Mouse (Mus musculus): Measurements from ENCODE around the gene Rnf220. TPM values are rescaled to one million over a fixed set of nuclear protein-coding genes. Genes with fewer than 3 reads are reported as not detected.
A peak's percentile ranks its signal among the peaks of the same experiment; 100 is the strongest.

Rnf220 gene
- polyA plus RNA-seq, 1 experiment from 2014 or later, result 115 TPM

DNA sequence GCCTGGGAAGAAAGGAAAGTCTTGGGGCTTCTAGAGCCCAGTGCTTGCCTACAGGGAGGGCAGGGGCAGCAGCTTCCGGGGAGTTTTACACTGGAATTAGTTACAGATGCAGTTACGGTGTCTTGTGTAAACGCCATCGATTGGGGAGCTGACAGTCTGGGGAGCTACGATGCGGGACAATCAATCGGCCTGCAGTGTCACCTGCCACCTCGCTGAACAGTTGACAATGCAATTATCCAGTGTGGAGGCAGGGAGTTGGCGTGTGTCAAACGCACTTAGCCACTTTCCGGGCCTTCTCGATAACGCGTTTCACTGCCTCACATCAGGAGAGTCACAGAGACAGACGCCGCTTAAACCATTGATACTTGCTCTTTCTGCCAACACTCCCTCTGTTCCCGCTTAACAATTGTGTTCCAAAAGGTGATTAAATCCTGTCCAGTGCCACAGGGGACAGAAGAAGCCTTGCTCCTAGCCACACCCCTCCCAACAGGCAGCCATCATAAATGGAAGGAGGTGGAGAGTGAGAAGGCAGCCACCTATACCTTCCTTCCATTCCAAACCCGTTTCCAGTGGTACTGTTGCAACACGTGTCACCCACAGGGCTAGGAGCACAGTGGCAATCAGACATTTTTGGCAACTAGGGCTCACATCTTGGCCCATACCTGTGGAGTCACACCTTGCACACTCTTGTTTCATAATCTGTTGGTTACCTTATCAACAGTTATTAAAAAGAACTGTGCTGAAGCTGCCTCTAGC lies 215.6 kb downstream of the Rnf220 start:
- H3K36me3 ChIP-seq (ENCODE audit: poor library complexity, severe bottlenecking), result peaks cover 100% of the 10 kb centered on the region

GRCm38 (mm10) chr4:117280397-117280930 lies 216.4 kb downstream of the Rnf220 start:
- Histone ChIP-seq H3K27ac (no peak overlapping the region), H3K4me2 (no peak overlapping the region), H3K36me3 (ENCODE audit: poor library complexity, severe bottlenecking) (peaks cover 100% of the 10 kb centered on the region), H3K4me1 (peaks cover 36% of the 10 kb centered on the region), H3K9me3 (replicated peaks) (no peaks in the 10 kb centered on the region), H3K9ac (no peak overlapping the region), H3K4me3 (no peak overlapping the region), H3K27me3 (no peaks in the 10 kb centered on the region)
- WGBS, result 92% methylated on average over 8 of the region's 8 CpGs
- no peak for ATAC-seq

More for the DNA sequence above, 215.6 kb downstream of the Rnf220 start:
- Histone ChIP-seq H3K27ac (no peak overlapping the region), H3K27me3 (no peaks in the 10 kb centered on the region), H3K9ac (no peak overlapping the region), H3K9me3 (replicated peaks) (no peaks in the 10 kb centered on the region), H3K4me1 (peaks cover 44% of the 10 kb centered on the region), H3K4me2 (no peak overlapping the region), H3K4me3 (no peak overlapping the region)
- ATAC-seq, result no peak
- WGBS, result 75% methylated on average over 19 of the region's 19 CpGs

GRCm38 (mm10) chr4:117279253-117279642 lies 217.6 kb downstream of the Rnf220 start:
- ATAC-seq, result no peak
- Histone ChIP-seq H3K27me3 (no peaks in the 10 kb centered on the region), H3K27ac (no peak overlapping the region), H3K9ac (no peak overlapping the region), H3K4me3 (no peak overlapping the region), H3K4me2 (no peak overlapping the region), H3K4me1 (peaks cover 24% of the 10 kb centered on the region), H3K36me3 (ENCODE audit: poor library complexity, severe bottlenecking) (peaks cover 100% of the 10 kb centered on the region), H3K9me3 (replicated peaks) (peaks cover 7% of the 10 kb centered on the region)
- 92% methylated on average over 2 of the region's 2 CpGs for WGBS

DNA sequence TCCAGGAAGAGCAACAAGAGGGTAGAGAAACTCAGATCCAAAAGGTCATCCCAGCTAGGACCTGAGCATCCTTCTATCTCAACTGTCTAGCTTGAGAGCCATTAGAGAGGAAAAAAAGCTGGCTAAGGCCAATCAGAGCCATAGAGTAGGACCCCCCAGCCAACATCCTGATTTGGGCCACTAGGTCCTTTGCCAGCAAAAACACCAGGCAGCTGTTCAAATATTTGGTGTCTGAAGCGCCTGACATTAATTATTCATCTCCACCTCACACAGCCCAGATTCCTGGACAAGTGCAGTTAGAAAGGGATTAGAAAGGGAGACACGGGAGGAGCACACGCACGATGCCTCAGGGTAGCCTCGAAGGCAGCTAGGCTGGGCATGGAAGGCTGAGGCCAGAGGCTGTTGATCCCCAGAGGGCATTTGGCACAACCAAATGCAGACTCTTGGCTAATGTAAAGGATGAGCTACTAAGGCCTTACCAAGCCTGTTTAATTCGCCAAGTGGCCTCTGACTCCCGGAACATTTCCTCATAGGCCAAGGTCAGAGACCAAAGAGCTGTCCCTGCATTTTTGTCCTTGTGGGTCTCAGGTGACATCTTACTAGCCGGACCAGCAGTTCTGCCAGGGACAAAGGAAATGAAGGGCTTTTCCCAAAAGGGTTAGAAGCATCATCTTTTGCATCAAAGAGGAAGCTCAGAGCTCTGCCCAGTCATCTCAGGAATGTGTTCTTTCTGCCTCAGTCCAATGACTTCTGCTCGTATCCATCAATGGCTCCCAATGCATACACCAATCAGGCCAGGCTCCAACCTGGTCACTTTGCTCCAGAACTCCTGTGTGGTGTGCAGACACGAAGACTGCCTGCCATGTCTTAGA lies 218.2 kb downstream of the Rnf220 start:
- WGBS, result 77% methylated on average over 10 of the region's 10 CpGs
- no peak for ATAC-seq
- Histone ChIP-seq H3K9ac (no peak overlapping the region), H3K4me1 (peaks cover 18% of the 10 kb centered on the region), H3K4me3 (no peak overlapping the region), H3K36me3 (ENCODE audit: poor library complexity, severe bottlenecking) (peaks cover 100% of the 10 kb centered on the region), H3K27me3 (no peaks in the 10 kb centered on the region), H3K4me2 (no peak overlapping the region), H3K27ac (no peak overlapping the region), H3K9me3 (replicated peaks) (peaks cover 10% of the 10 kb centered on the region)

DNA sequence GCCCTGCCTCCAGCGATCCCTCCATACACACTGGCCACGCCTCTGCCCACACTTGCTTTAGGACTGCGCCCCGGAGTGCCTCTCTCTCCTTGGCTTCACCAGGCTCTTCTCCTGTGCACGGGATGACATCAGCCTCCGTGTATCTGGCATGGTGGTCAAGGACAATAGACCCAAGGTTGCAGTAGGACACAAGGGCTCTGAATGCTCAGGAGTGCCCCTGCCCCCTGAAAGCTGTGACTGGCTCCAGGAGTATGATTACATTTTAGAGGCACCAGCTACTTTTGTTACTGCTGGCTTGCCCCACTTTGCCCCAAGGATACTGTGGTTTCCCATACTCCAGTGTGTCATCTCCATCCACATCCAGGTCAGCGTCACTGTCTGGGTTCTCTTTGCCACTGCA lies 219.2 kb downstream of the Rnf220 start:
- Histone ChIP-seq H3K27ac (no peak overlapping the region), H3K9me3 (replicated peaks) (peaks cover 10% of the 10 kb centered on the region), H3K9ac (no peak overlapping the region), H3K27me3 (no peaks in the 10 kb centered on the region), H3K4me1 (peaks cover 18% of the 10 kb centered on the region), H3K4me3 (no peak overlapping the region), H3K36me3 (ENCODE audit: poor library complexity, severe bottlenecking) (peaks cover 99% of the 10 kb centered on the region), H3K4me2 (no peak overlapping the region)
- ATAC-seq, result no peak
- 93% methylated on average over 7 of the region's 7 CpGs for WGBS

GRCm38 (mm10) chr4:117277021-117277420 lies 219.8 kb downstream of the Rnf220 start:
- 95% methylated on average over 13 of the region's 13 CpGs for WGBS
- no peak for ATAC-seq
- Histone ChIP-seq H3K4me1 (peaks cover 24% of the 10 kb centered on the region), H3K36me3 (ENCODE audit: poor library complexity, severe bottlenecking) (peaks cover 99% of the 10 kb centered on the region), H3K27me3 (no peaks in the 10 kb centered on the region), H3K9ac (no peak overlapping the region), H3K4me2 (no peak overlapping the region), H3K4me3 (no peak overlapping the region), H3K27ac (no peak overlapping the region), H3K9me3 (replicated peaks) (peaks cover 10% of the 10 kb centered on the region)

GRCm38 (mm10) chr4:117276281-117276711 lies 220.6 kb downstream of the Rnf220 start:
- Histone ChIP-seq H3K4me3 (no peak overlapping the region), H3K27me3 (no peaks in the 10 kb centered on the region), H3K27ac (no peak overlapping the region), H3K4me1 (peaks cover 22% of the 10 kb centered on the region), H3K4me2 (no peak overlapping the region), H3K36me3 (ENCODE audit: poor library complexity, severe bottlenecking) (peaks cover 99% of the 10 kb centered on the region), H3K9ac (no peak overlapping the region), H3K9me3 (replicated peaks) (peaks cover 10% of the 10 kb centered on the region)
- WGBS, result 95% methylated on average over 17 of the region's 17 CpGs
- ATAC-seq, result no peak

- H3K4me3 ChIP-seq, result no peak overlapping the region
- peaks cover 14% of the 10 kb centered on the region for H3K4me1 ChIP-seq
- H3K27me3 ChIP-seq, result no peaks in the 10 kb centered on the region
- H3K36me3 ChIP-seq (ENCODE audit: poor library complexity, severe bottlenecking), result peaks cover 86% of the 10 kb centered on the region
- no peak overlapping the region for H3K9ac ChIP-seq
- ATAC-seq, result no peak
- H3K9me3 ChIP-seq (replicated peaks), result peaks cover 10% of the 10 kb centered on the region
- H3K4me2 ChIP-seq, result no peak overlapping the region
- 88% methylated on average over 4 of the region's 4 CpGs for WGBS
- H3K27ac ChIP-seq, result no peak overlapping the region
Measured at GRCm38 (mm10) chr4:117274720-117275119, 222.1 kb downstream of the Rnf220 start.

DNA sequence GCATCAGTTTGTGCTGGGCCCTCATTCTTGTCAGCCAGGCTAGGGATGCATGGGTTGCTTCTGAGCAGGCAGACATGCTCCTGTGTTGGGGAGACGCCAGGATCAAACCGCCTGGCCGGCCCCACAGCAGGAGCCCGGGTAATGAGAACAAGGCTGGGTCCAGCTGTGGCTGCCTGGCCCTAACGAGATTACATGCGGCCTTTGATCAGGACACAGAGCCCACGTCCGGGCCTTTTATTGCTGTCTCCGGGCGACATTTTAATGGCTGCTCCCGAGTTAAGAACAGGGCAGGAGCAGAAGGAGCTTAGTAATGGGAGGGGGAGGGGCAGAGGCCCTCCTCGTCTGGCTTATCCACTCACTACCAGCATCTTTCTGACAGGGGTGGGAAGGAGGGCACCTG lies 224.4 kb downstream of the Rnf220 start:
- Histone ChIP-seq H3K27ac (peak overlapping the region; percentile 41), H3K4me3 (no peak overlapping the region), H3K4me2 (no peak overlapping the region), H3K9ac (peak overlapping the region; percentile 27; the same call in 1 of the 2 replicates), H3K4me1 (peaks cover 14% of the 10 kb centered on the region), H3K36me3 (ENCODE audit: poor library complexity, severe bottlenecking) (peaks cover 64% of the 10 kb centered on the region), H3K27me3 (no peaks in the 10 kb centered on the region), H3K9me3 (replicated peaks) (peaks cover 10% of the 10 kb centered on the region)
- 3% methylated on average over 12 of the region's 12 CpGs for WGBS
- peak; percentile 50; the same call in 1 of the 2 replicates for ATAC-seq

GRCm38 (mm10) chr4:117270278-117270677 lies 226.6 kb downstream of the Rnf220 start:
- H3K9me3 ChIP-seq (replicated peaks), result peaks cover 10% of the 10 kb centered on the region
- H3K9ac ChIP-seq, result no peak overlapping the region
- H3K4me3 ChIP-seq, result no peak overlapping the region
- H3K36me3 ChIP-seq (ENCODE audit: poor library complexity, severe bottlenecking), result peaks cover 42% of the 10 kb centered on the region
- no peak overlapping the region for H3K4me2 ChIP-seq
- no peak overlapping the region; the same call in 1 of the 2 replicates for H3K27ac ChIP-seq
- peak; percentile 57 for ATAC-seq
- H3K27me3 ChIP-seq, result no peaks in the 10 kb centered on the region
- H3K4me1 ChIP-seq, result peaks cover 14% of the 10 kb centered on the region
- WGBS, result 10% methylated on average over 6 of the region's 6 CpGs

- ATAC-seq, result no peak
- 90% methylated on average over 25 of the region's 25 CpGs for whole genome bisulfite sequencing
- H3K36me3 ChIP-seq (ENCODE audit: poor library complexity, severe bottlenecking), result peaks cover 19% of the 10 kb centered on the region
Measured at GRCm38 (mm10) chr4:117267831-117268437, 228.9 kb downstream of the Rnf220 start.

More at GRCm38 (mm10) chr4:117267831-117268437, 228.9 kb downstream of the Rnf220 start:
- Histone ChIP-seq H3K4me1 (peaks cover 9% of the 10 kb centered on the region), H3K9ac (no peak overlapping the region), H3K27ac (no peak overlapping the region), H3K4me2 (no peak overlapping the region), H3K27me3 (no peaks in the 10 kb centered on the region), H3K9me3 (replicated peaks) (no peaks in the 10 kb centered on the region), H3K4me3 (no peak overlapping the region)

Data from forebrain, embryonic 13.5 days (tissue).